Mouse (Mus musculus) v-Abl transformed pro-B cells (cell line): ENCODE results near the gene Apela.
"Not testable (repeated sequence)": the region's sequence is repeated elsewhere in the genome, so short reads cannot be mapped to it uniquely, and the experiment has no call there.

Experiments
- in situ Hi-C, 2 experiments: fragments of 400-800 bp; cut with MboI; formaldehyde crosslinking; loops; one replicate each; pipeline ENCODE4 v1.15.1; 2025; ENCODE audit not compliant: unreplicated experiment in 2 of 2

The Apela gene

DNA sequence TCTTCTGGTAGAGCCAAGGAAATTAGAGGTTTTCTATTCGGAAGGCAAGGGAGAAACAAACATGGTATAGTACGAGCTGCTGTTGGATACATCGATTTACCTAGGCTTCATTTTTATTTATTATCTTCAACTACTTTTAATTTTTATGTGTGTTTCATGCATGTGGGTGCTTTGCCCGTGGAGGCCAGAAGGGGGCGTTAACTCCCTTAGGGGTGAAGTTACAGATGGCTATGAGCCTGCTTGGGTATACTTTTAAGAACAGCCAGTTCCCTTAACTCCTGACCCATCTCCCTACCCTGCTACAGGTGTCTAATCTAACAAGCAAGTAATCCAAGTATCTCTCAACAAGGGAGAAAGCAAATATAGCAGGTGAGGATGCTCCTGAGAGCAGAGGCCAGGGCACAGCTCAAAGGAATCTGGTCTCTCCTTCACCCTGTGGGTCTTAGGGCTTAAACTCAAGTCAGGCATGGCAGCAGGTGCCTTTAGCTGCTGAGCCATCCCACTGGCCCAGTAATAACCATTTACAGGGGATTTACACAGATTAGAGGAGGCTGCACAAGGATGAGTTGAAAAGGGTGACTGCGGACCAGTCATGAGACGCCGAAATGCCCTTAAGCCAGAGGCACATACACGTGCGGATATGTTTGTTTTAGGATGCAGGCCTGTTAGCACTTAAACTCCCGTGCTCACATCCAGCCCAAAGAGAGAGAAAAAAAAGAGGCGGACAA, 8.0 kb downstream of the Apela start:
- in situ Hi-C loops: loop anchor here (5.0 kb wide), 1 partner anchor 1413 kb away; no protein-coding TSS in a partner anchor

- in situ Hi-C loops: no loop called here
Observed at GRCm38 (mm10) chr8:65022485-65022884, 14.7 kb downstream of the Apela start.

DNA sequence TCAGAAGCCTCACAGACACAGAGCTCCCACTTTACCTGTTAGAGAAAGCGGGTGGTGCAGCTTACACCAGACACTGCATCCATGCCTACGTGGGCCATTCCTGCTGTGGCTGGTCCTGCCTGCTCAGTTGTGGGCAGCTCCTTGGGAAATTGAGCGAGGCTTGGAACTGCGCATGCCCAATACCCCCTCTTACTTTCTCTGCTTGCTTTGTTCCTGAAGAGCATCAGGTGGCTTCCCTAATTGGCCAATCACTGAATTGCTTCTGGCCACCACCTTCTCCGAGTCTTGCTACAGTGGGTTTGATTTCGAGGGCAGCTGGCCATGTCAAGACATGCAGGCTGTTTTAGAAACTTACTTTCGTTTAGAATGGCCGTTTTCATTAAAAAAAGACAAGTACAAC, 18.7 kb downstream of the Apela start, which contains the start of the genes Trim61 and Trim60:
Trim61 (minus strand) TSS at position 101 of the 400 bp plus-strand sequence.
Trim60 (minus strand) TSS at position 162 of the 400 bp plus-strand sequence.
- in situ Hi-C loops: no loop called here

DNA sequence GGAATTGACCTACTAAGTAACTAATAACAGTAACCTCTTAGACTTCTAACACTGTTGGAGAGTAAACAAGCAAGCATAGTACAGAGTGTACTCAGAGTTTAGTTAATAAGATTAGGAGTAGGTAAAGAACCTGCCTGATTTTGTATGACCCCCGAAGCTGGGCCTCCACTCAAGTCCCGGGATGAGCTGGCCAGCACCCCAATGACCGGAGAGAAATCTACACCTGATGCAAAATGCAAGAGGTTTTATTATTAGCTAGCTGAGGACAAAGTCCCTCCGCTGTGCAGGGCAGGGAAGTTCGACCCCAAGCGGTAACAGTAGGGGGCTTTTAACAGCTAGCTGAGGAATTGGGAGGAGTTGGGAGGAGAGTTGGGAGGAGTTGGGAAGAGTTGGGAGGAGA, 29.5 kb downstream of the Apela start:
- in situ Hi-C loops: not testable (repeated sequence)

DNA sequence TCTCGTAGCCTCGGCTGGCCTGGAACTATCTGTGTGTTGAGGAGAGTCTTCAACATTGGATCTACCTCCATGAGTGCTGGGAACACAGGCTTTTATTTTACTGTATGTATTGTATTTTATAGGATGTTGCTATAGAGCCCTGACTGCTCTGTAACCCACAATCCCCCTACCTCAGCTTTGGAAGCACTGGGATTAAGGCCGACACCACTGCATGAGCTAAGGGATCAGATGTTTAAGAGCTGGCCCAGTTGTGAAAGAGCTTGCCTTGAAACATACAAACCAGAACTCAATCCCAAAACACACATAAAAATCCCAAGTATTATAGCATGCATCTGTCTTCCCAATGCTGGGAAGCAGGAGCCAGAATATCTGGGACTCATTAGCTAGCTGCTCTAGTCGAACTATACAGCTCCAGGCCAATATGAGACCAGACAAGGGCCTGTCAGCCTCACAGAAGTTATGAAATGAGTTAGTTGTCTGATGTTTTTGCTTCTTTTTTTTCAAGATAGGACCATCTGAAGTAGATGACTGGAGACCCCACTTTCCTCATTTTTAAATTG, 38.2 kb downstream of the Apela start:
- in situ Hi-C loops: no loop called here

DNA sequence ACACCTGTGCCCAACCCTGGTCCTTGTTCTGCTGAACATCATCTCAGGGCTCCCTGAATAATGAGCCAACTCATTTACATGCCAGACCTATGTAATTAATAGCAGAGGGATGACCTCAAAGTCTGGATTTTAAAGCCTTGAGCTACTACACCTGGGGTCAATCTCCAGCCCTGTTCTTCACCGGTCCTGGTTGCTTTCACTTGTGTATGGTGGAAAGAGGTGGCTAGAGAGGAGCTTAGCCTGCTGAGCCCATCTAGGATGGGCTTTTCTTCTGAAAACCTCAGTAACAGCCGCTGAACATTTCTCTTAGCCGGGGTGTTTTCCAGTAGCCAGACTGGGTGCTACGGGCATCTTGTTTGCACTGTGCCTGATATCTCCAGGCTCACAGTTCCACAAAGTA, 49.4 kb downstream of the Apela start, which contains the start of gene Trim75:
Trim75 (minus strand) TSS at position 101 of the 400 bp plus-strand sequence.
- in situ Hi-C loops: no loop called here

DNA sequence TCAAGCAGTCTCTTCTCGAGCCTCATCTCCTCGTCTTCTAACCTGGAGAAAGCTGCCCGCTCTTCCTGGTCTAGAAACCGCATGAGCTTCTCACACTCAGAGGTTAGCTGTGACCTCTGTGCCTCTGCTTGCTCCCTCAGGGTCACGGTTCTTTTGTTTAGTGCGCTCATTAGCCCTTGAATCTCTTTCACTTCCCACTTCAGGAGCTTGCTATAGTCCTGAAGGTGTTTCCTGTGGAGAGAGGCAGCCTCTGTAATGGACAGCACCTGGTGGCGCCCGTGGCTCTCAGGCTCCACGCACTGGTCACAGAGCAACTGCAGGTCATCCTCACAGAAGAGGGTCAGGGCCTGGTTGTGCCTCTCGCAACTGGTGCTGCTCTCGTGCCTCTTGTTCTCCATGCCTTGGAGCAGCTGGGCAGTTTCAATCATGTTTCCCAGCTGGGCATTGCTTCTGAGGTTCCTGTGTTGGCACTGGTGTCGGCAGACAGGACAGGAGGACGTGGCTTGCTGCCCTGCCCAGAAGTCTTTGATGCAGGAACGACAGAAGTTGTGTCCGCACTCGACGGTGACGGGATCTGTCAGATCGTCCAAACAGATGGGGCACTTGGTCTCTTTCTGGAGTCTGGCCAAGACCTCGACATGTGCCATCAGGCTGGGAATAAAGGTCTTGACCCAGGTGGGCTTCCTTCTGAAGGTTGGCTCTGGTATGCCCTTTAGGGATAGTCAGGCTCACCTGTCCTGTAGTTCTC, 53.8 kb downstream of the Apela start:
- in situ Hi-C loops: no loop called here
